Mouse (Mus musculus) G1E (cell line): ENCODE results near the gene Slc7a7. TPM values are rescaled to one million over a fixed set of nuclear protein-coding genes. Genes with fewer than 3 reads are reported as not detected.

Experiments
- ATAC-seq: 2 replicates; pipeline ENCODE4 v1.8.0; 2016; ENCODE audit warnings: mild to moderate bottlenecking; ENCODE audit not compliant: insufficient number of reproducible peaks, poor library complexity, low FRiP score, severe bottlenecking; ENCODE audit errors: extremely low read depth
- DNase-seq: peaks from one replicate; pipeline ENCODE4 v3.0.0; 2012; ENCODE audit warnings: low spot score
- H3K27me3 ChIP-seq: 2 replicates; pipeline ENCODE4 v1.6.1; 2012; ENCODE audit warnings: mild to moderate bottlenecking, low read length, inconsistent platforms; ENCODE audit not compliant: insufficient read depth
- H3K36me3 ChIP-seq: replicated peaks from 2 replicates; pipeline ENCODE3; 2012; ENCODE audit warnings: mild to moderate bottlenecking, inconsistent platforms
- H3K4me1 ChIP-seq: 2 replicates; pipeline ENCODE4 v1.6.1; 2012; ENCODE audit warnings: low read depth, low read length, inconsistent platforms, mixed read lengths; ENCODE audit not compliant: insufficient read depth
- H3K4me3 ChIP-seq: 2 replicates; pipeline ENCODE4 v1.5.1; 2012; ENCODE audit warnings: low read depth, mild to moderate bottlenecking, inconsistent platforms, low read length, moderate library complexity, mixed read lengths
- H3K9me3 ChIP-seq: replicated peaks from 2 replicates; pipeline ENCODE4 v1.6.1; 2012; ENCODE audit warnings: inconsistent platforms
- CTCF ChIP-seq: IDR thresholded peaks from 2 replicates; pipeline ENCODE4 v1.5.1; 2012; ENCODE audit warnings: low read depth, low read length, inconsistent platforms, mixed read lengths
- GATA1 ChIP-seq: IDR thresholded peaks from 2 replicates; pipeline ENCODE4 v1.6.1; 2012; ENCODE audit warnings: borderline replicate concordance, low read length, inconsistent platforms, mixed read lengths
- GATA2 ChIP-seq: IDR thresholded peaks from 2 replicates; pipeline ENCODE4 v1.6.1; 2012; ENCODE audit warnings: low read depth, low read length, inconsistent platforms, borderline replicate concordance
- POLR2AphosphoS5 ChIP-seq: IDR thresholded peaks from 2 replicates; pipeline ENCODE4 v1.6.1; 2012; ENCODE audit warnings: low read depth, low read length, inconsistent platforms; ENCODE audit not compliant: insufficient replicate concordance
- TAL1 ChIP-seq: conservative IDR thresholded peaks from 2 replicates; pipeline ENCODE4 v1.6.1; 2012; ENCODE audit warnings: low read depth, low read length, inconsistent platforms, mixed read lengths
- polyA plus RNA-seq: library from polyadenylated mRNA; stranded (reverse); fragments of >175 nt; gene quantifications from 2 replicates; pipeline ENCODE4 v1.2.3, GENCODE M21; 2012
- total RNA-seq, 2 experiments: library from RNA; stranded (forward) in 1 of 2; stranded (reverse) in 1 of 2; fragments of 200-1000 nt in 1 of 2; fragments of >200 nt in 1 of 2; fragmentation: Nextera tagmentation in 1 of 2; gene quantifications; 2 replicates each; pipeline ENCODE4 v1.2.3; 2014 to 2017

The Slc7a7 gene
- total and polyA plus RNA-seq, 3 experiments: 0.55 to 6.2 (median 1.1) TPM

GRCm38 (mm10) chr14:54454669-54455528 is 37.3 kb upstream of the Slc7a7 start:
- ATAC-seq (no peak), DNase-seq (no peak)
- TF ChIP-seq POLR2AphosphoS5: no peak
- no peak for TF ChIP-seq CTCF
- TF ChIP-seq GATA2: no peak
- TF ChIP-seq GATA1: no peak
- TF ChIP-seq TAL1: no peak
- H3K36me3 ChIP-seq: no peaks in the 10 kb centered on the region
- no peak overlapping the region for H3K4me3 ChIP-seq
- peaks cover 9% of the 10 kb centered on the region; the same call in 1 of the 2 replicates for H3K4me1 ChIP-seq
- peaks cover 13% of the 10 kb centered on the region for H3K27me3 ChIP-seq
- peaks cover 2% of the 10 kb centered on the region; the same call in 1 of the 2 replicates for H3K9me3 ChIP-seq

DNA sequence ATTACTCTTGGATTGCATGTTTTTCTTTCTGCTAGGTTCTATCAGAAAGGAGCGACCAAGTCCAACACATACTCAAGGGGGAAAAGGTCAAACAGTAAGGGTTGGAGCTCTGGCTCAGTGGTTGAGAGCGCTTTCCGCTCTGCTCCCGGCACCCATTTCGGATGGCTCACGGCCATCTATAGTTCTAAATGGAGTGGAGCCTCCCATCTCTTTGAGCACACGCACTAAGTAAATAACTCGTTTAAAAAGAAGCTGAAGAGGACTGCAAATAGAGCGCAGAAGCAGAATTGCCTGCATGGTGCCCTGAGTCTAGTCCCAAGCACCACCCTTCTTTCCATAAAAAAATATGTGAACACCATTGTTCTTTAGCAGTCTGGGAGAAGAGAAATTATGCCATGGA is 36.0 kb upstream of the Slc7a7 start:
- no peaks in the 10 kb centered on the region for H3K36me3 ChIP-seq
- ATAC-seq: no peak
- no peak overlapping the region for H3K4me3 ChIP-seq
- peaks cover 2% of the 10 kb centered on the region; the same call in 1 of the 2 replicates for H3K9me3 ChIP-seq
- TF ChIP-seq CTCF (no peak), GATA1 (no peak), POLR2AphosphoS5 (no peak), TAL1 (no peak), GATA2 (no peak)
- H3K4me1 ChIP-seq: peaks cover 17% of the 10 kb centered on the region
- no peak for DNase-seq
- peaks cover 13% of the 10 kb centered on the region for H3K27me3 ChIP-seq

GRCm38 (mm10) chr14:54445476-54445875 is 27.9 kb upstream of the Slc7a7 start:
- TF ChIP-seq TAL1: no peak
- no peak for TF ChIP-seq GATA2
- no peak for TF ChIP-seq POLR2AphosphoS5
- no peak for TF ChIP-seq GATA1
- no peak for TF ChIP-seq CTCF
- Histone ChIP-seq H3K4me3 (peak overlapping the region; percentile 25; the same call in 1 of the 2 replicates), H3K4me1 (peaks cover 74% of the 10 kb centered on the region), H3K27me3 (peaks cover under 1% of the 10 kb centered on the region; the same call in 1 of the 2 replicates), H3K9me3 (no peaks in the 10 kb centered on the region), H3K36me3 (peaks cover 47% of the 10 kb centered on the region)
- DNase-seq (no peak), ATAC-seq (no peak)

GRCm38 (mm10) chr14:54443712-54444618 is 26.4 kb upstream of the Slc7a7 start:
- Histone ChIP-seq H3K9me3 (no peaks in the 10 kb centered on the region), H3K36me3 (peaks cover 62% of the 10 kb centered on the region), H3K27me3 (peaks cover 3% of the 10 kb centered on the region; the same call in 1 of the 2 replicates), H3K4me1 (peaks cover 79% of the 10 kb centered on the region), H3K4me3 (no peak overlapping the region)
- no peak for ATAC-seq
- TF ChIP-seq POLR2AphosphoS5 (no peak), GATA1 (no peak), GATA2 (no peak), TAL1 (no peak), CTCF (no peak)
- DNase-seq: no peak

DNA sequence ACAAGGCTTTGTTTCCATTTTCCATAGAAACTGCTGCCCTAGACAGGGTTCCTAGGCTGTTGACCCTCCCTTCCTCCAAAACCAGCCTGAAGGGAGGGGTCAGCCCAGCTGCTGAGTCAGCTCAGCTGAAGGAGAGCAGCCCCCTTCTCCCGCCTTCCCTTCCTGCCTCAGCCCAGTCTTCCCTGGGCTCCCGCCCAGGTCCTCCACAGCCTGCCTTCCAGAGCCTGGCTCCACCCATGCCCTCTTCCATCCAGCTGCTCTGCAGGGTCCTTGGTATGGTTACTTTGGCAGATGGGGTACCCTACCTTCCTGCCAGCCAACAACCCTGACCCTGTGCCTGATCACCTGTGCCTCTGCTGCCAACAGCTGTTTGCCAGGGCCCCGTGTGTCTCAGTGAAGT is 25.6 kb upstream of the Slc7a7 start:
- TF ChIP-seq TAL1 (no peak), CTCF (no peak), GATA1 (no peak), GATA2 (no peak), POLR2AphosphoS5 (no peak)
- Histone ChIP-seq H3K4me3 (no peak overlapping the region), H3K36me3 (peaks cover 70% of the 10 kb centered on the region), H3K9me3 (no peaks in the 10 kb centered on the region), H3K27me3 (peaks cover 3% of the 10 kb centered on the region; the same call in 1 of the 2 replicates), H3K4me1 (peaks cover 76% of the 10 kb centered on the region)
- DNase-seq (no peak), ATAC-seq (no peak)
